Mouse (Mus musculus) heart, embryonic 13.5 days (tissue): ENCODE results near the gene Fhdc1. TPM values are rescaled to one million over a fixed set of nuclear protein-coding genes. Genes with fewer than 3 reads are reported as not detected.
A peak's percentile ranks its signal among the peaks of the same experiment; 100 is the strongest.

ENCODE experiments used
- ATAC-seq: fragments of 200-750 bp; cut with Nextera tagmentation; 2 replicates; pipeline ENCODE4 v1.8.0; 2017; ENCODE audit warnings: moderate TSS enrichment; ENCODE audit not compliant: insufficient number of reproducible peaks, low FRiP score, low TSS enrichment; ENCODE audit errors: extremely low read depth
- H3K27ac ChIP-seq: fragments of 300-500 bp; sonication (generic); replicated peaks from 2 replicates; pipeline ENCODE4 v1.5.1; 2015; ENCODE audit warnings: moderate library complexity, mild to moderate bottlenecking, inconsistent platforms
- H3K27me3 ChIP-seq: fragments of 300-500 bp; sonication (generic); replicated peaks from 2 replicates; pipeline ENCODE4 v1.6.1; 2015; ENCODE audit warnings: mild to moderate bottlenecking, inconsistent platforms
- H3K36me3 ChIP-seq: fragments of 300-500 bp; sonication (generic); 2 replicates; pipeline ENCODE4 v1.6.1; 2015; ENCODE audit warnings: mild to moderate bottlenecking, inconsistent platforms
- H3K4me1 ChIP-seq: fragments of 300-500 bp; sonication (generic); 2 replicates; pipeline ENCODE4 v1.6.1; 2015; ENCODE audit warnings: inconsistent platforms
- H3K4me2 ChIP-seq: fragments of 300-500 bp; sonication (generic); 2 replicates; pipeline ENCODE4 v1.6.1; 2015; ENCODE audit warnings: inconsistent platforms, mild to moderate bottlenecking, moderate library complexity
- H3K4me3 ChIP-seq: fragments of 300-500 bp; sonication (generic); 2 replicates; pipeline ENCODE4 v1.5.1; 2015; ENCODE audit warnings: moderate library complexity, mild to moderate bottlenecking, inconsistent platforms
- H3K9ac ChIP-seq: fragments of 300-500 bp; sonication (generic); 2 replicates; pipeline ENCODE4 v1.6.1; 2015; ENCODE audit warnings: inconsistent platforms, mild to moderate bottlenecking, moderate library complexity
- H3K9me3 ChIP-seq: fragments of 300-500 bp; sonication (generic); 2 replicates; pipeline ENCODE4 v1.6.1; 2016; ENCODE audit warnings: inconsistent platforms
- WGBS: fragments of 180-500 bp; shearing (Covaris S2); methylation state at CpG from one replicate; pipeline ENCODE4 v1.1.7; 2015; ENCODE audit warnings: mixed read lengths; 5-methylcytosine and 5-hydroxymethylcytosine counted together
- polyA plus RNA-seq: library from polyadenylated mRNA; unstranded; fragments of >200 nt; fragmentation: Nextera tagmentation; extraction: Ambion mirVana; gene quantifications from 2 replicates; pipeline ENCODE4 v1.2.1, GENCODE M21; 2015

Gene Fhdc1
- polyA plus RNA-seq, 1 experiment from 2014 or later, result 2.2 TPM

DNA sequence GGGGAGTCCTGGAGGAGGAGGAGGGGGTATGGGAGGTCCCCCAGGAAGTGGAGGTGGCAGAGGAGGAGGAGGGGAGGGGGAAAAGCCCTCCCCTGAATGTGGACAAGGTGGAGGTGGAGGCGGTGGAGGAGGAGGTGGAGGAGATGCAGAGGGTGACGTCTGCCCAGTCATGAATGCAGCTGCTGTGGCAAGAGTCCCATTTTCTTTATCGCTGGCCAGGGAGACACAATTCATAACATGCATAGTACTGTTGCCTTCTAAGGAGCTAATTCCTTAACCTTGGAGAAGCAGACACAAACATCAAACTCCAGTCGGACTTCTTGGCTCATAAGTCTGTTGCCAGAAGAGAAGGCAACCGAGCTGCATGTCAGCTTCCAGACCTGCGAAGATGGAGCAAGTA, 5.8 kb downstream of the Fhdc1 start:
- 71% methylated on average over 6 of the region's 6 CpGs for WGBS
- peaks cover 81% of the 10 kb centered on the region for H3K27me3 ChIP-seq
- ATAC-seq, result no peak

GRCm38 (mm10) chr3:84472955-84473354, 7.3 kb downstream of the Fhdc1 start:
- WGBS, result 48% methylated on average over 5 of the region's 5 CpGs
- Histone ChIP-seq H3K4me3 (peak overlapping the region; percentile 6; the same call in 1 of the 2 replicates), H3K27me3 (peaks cover 78% of the 10 kb centered on the region), H3K27ac (no peak overlapping the region), H3K36me3 (no peaks in the 10 kb centered on the region), H3K9ac (no peak overlapping the region), H3K9me3 (no peaks in the 10 kb centered on the region), H3K4me2 (peak overlapping the region; percentile 40), H3K4me1 (peaks cover 46% of the 10 kb centered on the region)
- no peak for ATAC-seq

More for the DNA sequence above, 5.8 kb downstream of the Fhdc1 start:
- H3K36me3 ChIP-seq, result no peaks in the 10 kb centered on the region
- no peaks in the 10 kb centered on the region for H3K9me3 ChIP-seq
- no peak overlapping the region for H3K9ac ChIP-seq
- H3K4me2 ChIP-seq, result peak overlapping the region; percentile 40; the same call in 1 of the 2 replicates
- no peak overlapping the region for H3K27ac ChIP-seq
- no peak overlapping the region for H3K4me3 ChIP-seq
- H3K4me1 ChIP-seq, result peaks cover 45% of the 10 kb centered on the region

GRCm38 (mm10) chr3:84472527-84472926, 7.7 kb downstream of the Fhdc1 start:
- H3K4me2 ChIP-seq, result peak overlapping the region; percentile 40
- H3K4me1 ChIP-seq, result peaks cover 50% of the 10 kb centered on the region
- no peaks in the 10 kb centered on the region for H3K36me3 ChIP-seq
- H3K9me3 ChIP-seq, result no peaks in the 10 kb centered on the region
- H3K27ac ChIP-seq, result no peak overlapping the region
- no peak for ATAC-seq
- peak overlapping the region; percentile 6 for H3K4me3 ChIP-seq
- H3K9ac ChIP-seq, result no peak overlapping the region
- peaks cover 75% of the 10 kb centered on the region for H3K27me3 ChIP-seq
- 40% methylated on average over 3 of the region's 3 CpGs for WGBS

GRCm38 (mm10) chr3:84471146-84471545, 9.1 kb downstream of the Fhdc1 start:
- WGBS, result 28% methylated on average over 4 of the region's 4 CpGs
- peak overlapping the region; percentile 40; the same call in 1 of the 2 replicates for H3K27ac ChIP-seq
- peaks cover 64% of the 10 kb centered on the region for H3K27me3 ChIP-seq
- peak; percentile 64; the same call in 1 of the 2 replicates for ATAC-seq
- H3K4me1 ChIP-seq, result peaks cover 57% of the 10 kb centered on the region
- H3K9ac ChIP-seq, result no peak overlapping the region
- H3K9me3 ChIP-seq, result no peaks in the 10 kb centered on the region
- no peaks in the 10 kb centered on the region for H3K36me3 ChIP-seq
- peak overlapping the region; percentile 40 for H3K4me2 ChIP-seq
- H3K4me3 ChIP-seq, result no peak overlapping the region

GRCm38 (mm10) chr3:84468111-84468453, 12.1 kb downstream of the Fhdc1 start:
- peak overlapping the region; percentile 23 for H3K4me2 ChIP-seq
- H3K36me3 ChIP-seq, result no peaks in the 10 kb centered on the region
- H3K9me3 ChIP-seq, result no peaks in the 10 kb centered on the region
- WGBS, result 16% methylated on average over 4 of the region's 4 CpGs
- peaks cover 51% of the 10 kb centered on the region for H3K4me1 ChIP-seq
- no peak overlapping the region for H3K4me3 ChIP-seq
- ATAC-seq, result no peak
- no peak overlapping the region for H3K9ac ChIP-seq
- H3K27ac ChIP-seq, result no peak overlapping the region
- H3K27me3 ChIP-seq, result peaks cover 61% of the 10 kb centered on the region

GRCm38 (mm10) chr3:84467419-84468110, 12.7 kb downstream of the Fhdc1 start:
- H3K9ac ChIP-seq, result no peak overlapping the region
- no peak overlapping the region for H3K27ac ChIP-seq

DNA sequence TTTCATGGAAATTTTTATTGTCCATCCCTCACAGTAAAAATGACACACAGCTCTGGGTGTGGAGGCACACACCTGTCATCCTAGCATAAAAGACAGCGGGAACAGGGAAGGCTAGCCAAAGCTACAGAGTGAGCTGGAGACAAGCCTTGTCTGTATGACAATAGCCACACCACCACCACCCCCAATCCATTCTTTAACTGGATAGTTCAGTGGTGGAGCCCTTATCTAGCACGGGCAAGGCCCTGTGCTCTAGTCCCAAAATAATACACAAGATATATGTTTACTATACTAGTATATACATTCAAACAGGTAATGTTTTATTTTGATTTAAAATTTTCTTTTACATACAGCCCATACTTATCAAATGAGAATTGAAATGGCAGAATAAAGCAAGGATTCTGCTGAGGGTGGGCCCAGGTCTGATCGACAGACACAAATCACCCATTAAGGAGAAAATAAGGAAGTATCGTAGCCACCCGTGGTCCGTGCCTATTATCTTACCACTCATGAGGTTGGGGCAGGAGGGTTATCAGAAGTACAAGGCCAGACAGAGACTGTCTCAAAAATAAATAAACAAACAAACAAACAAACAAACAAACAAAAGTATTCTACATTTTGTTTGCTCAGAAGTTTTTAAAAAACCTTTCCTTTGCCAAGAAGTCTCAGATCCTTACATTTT, 14.3 kb downstream of the Fhdc1 start:
- Histone ChIP-seq H3K9me3 (no peaks in the 10 kb centered on the region), H3K9ac (no peak overlapping the region), H3K36me3 (no peaks in the 10 kb centered on the region), H3K27ac (no peak overlapping the region), H3K4me1 (peaks cover 47% of the 10 kb centered on the region), H3K27me3 (peaks cover 65% of the 10 kb centered on the region), H3K4me2 (peak overlapping the region; percentile 41), H3K4me3 (no peak overlapping the region)
- WGBS, result 52% methylated on average over 6 of the region's 6 CpGs
- ATAC-seq, result no peak

More at GRCm38 (mm10) chr3:84467419-84468110, 12.7 kb downstream of the Fhdc1 start:
- Histone ChIP-seq H3K9me3 (no peaks in the 10 kb centered on the region), H3K27me3 (peaks cover 64% of the 10 kb centered on the region), H3K36me3 (no peaks in the 10 kb centered on the region), H3K4me1 (peaks cover 46% of the 10 kb centered on the region), H3K4me3 (no peak overlapping the region), H3K4me2 (peak overlapping the region; percentile 23; the same call in 1 of the 2 replicates)
- ATAC-seq, result 0 out of 2 replicates have a peak, but pooled peaks have one; percentile 3
- WGBS, result 42% methylated on average over 10 of the region's 10 CpGs

DNA sequence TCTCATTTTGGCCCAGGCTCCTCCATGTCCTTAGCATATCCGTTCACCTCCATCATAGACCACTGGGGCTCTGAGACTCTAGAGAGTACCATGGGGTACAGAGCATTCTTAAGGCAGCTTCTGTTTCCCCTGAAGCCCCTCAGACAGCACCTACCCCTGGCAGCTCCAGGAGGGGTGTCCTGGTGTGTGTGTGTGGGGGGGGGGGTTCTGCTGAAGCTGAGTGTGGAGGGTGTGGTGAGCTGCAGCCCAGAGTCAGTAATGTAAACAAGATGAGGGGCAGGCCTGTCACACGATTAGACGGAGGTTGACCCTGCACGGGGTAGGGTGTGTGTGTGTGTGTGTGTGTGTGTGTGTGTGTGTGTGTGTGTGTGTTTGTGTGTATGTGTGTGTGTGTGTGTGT, 18.5 kb downstream of the Fhdc1 start:
- 16% methylated on average over 4 of the region's 4 CpGs for WGBS
- H3K36me3 ChIP-seq, result no peaks in the 10 kb centered on the region
- peak overlapping the region; percentile 52 for H3K4me2 ChIP-seq
- H3K9ac ChIP-seq, result no peak overlapping the region
- H3K27me3 ChIP-seq, result peaks cover 71% of the 10 kb centered on the region
- H3K9me3 ChIP-seq, result no peaks in the 10 kb centered on the region
- peak; percentile 66 for ATAC-seq
- peak overlapping the region; percentile 53 for H3K27ac ChIP-seq
- peaks cover 36% of the 10 kb centered on the region for H3K4me1 ChIP-seq
- no peak overlapping the region for H3K4me3 ChIP-seq

DNA sequence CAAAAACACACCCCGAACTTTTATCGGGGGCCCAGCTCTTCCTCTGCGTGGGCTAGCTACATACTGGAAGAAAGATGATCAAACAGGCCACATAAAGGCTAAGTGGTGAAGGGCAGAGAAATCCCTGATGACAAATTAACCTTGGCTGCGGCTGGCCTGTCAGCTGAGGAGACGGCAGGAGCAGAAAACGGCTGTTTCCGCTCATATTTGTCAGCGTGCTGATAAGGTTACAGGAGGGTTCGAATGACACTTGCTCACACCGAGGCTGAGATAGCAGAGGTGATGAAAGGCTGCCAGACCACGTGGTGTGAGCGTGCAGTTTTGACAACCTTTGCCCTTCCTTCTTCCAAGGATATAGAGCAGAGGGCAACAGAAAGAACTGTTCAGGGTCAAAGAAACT, 19.3 kb downstream of the Fhdc1 start:
- WGBS, result 2% methylated on average over 12 of the region's 12 CpGs
- ATAC-seq, result peak; percentile 73
- peaks cover 39% of the 10 kb centered on the region for H3K4me1 ChIP-seq

GRCm38 (mm10) chr3:84460499-84460898, 19.7 kb downstream of the Fhdc1 start:
- H3K27me3 ChIP-seq, result peaks cover 79% of the 10 kb centered on the region
- H3K9ac ChIP-seq, result no peak overlapping the region
- H3K4me3 ChIP-seq, result peak overlapping the region; percentile 10; the same call in 1 of the 2 replicates
- peak overlapping the region; percentile 52 for H3K4me2 ChIP-seq
- H3K36me3 ChIP-seq, result no peaks in the 10 kb centered on the region
- no peak for ATAC-seq
- H3K27ac ChIP-seq, result peak overlapping the region; percentile 53
- H3K9me3 ChIP-seq, result no peaks in the 10 kb centered on the region
- WGBS, result 10% methylated on average over 3 of the region's 3 CpGs
- peaks cover 39% of the 10 kb centered on the region for H3K4me1 ChIP-seq

More for the DNA sequence above, 19.3 kb downstream of the Fhdc1 start:
- H3K9me3 ChIP-seq, result no peaks in the 10 kb centered on the region
- no peaks in the 10 kb centered on the region for H3K36me3 ChIP-seq
- H3K27me3 ChIP-seq, result peaks cover 79% of the 10 kb centered on the region
- no peak overlapping the region for H3K9ac ChIP-seq
- peak overlapping the region; percentile 53 for H3K27ac ChIP-seq
- peak overlapping the region; percentile 10; the same call in 1 of the 2 replicates for H3K4me3 ChIP-seq
- peak overlapping the region; percentile 52 for H3K4me2 ChIP-seq

- Histone ChIP-seq H3K9ac (0 out of 2 replicates have a peak overlapping the region, but pooled peaks have one; percentile 25), H3K36me3 (no peaks in the 10 kb centered on the region), H3K27ac (0 out of 2 replicates have a peak overlapping the region, but pooled peaks have one; percentile 29), H3K4me2 (0 out of 2 replicates have a peak overlapping the region, but pooled peaks have one; percentile 13), H3K9me3 (no peaks in the 10 kb centered on the region), H3K27me3 (peaks cover 86% of the 10 kb centered on the region), H3K4me3 (no peak overlapping the region), H3K4me1 (peaks cover 23% of the 10 kb centered on the region)
- 48% methylated on average over 12 of the region's 12 CpGs for WGBS
- no peak for ATAC-seq
Observed at GRCm38 (mm10) chr3:84455733-84456417, 24.4 kb downstream of the Fhdc1 start.
